Mouse (Mus musculus): ENCODE measurements around the gene Zfp648.

DNA sequence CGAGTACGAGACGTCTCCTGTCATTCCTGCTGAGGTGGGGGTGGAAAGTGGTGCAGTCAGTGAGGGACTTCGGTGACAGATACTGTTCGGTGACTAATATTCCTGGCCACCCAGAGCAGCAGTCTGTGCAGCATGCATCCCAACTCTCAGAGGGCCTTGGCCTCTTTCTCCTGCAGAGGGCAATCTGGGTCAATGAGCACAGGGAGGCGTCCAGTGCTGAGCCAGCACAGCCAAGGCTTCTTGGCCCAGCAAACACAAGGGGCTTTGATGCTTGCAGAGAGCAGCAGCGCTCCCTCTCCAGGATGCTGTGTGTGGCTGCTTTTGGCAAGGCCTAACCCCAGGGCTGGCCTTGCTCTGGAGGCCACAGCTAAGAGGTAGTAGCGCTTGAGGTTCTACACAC is 1.6 kb downstream of the Zfp648 start:
- no peak for TF ChIP-seq CTCF (IDR thresholded peaks at IDR 0.05; ENCODE audit: low read depth, low read length)
- TF ChIP-seq EP300 (IDR thresholded peaks at IDR 0.05; ENCODE audit: insufficient read depth, low read depth, low read length), result no peak
- TF ChIP-seq POLR2A (IDR thresholded peaks at IDR 0.05; ENCODE audit: insufficient read depth, low read length), result no peak

Data from ES-Bruce4 (cell line).